In the genomic region with DNA sequence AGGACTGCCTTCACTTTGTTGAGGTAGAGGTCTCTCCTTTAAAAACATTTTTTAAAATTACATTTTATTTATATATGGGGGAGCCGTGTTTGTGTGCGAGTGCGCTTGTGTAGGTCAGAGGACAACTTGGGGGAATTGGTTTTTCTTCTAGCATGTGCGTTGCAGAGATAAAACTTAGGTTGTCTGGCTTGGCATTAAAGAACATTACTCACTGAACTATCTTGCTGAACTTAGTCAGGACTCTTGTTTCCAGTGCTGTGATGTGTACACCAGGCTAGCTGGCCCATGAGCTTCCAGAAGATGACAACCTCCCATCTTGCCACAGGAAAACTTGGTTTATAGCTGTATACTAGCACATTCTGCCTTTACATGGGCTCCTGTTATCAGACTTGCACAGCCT, we compare ENCODE assay signal across 26 mouse cellular contexts.
"Had no signal": no experiment of that assay in that cellular context is flagged by ENCODE, and none has a peak within 500 bp of the region (broad histone marks: within the 10 kb centered on the region; RNA-seq: fewer than 3 reads in every experiment).

No protein-coding gene starts in this region.

- ATAC-seq: hindbrain, embryonic 16.5 days; inflammation-experienced regulatory T-cells, adult 6 months; intestine, embryonic 15.5 days; intestine, postnatal 0 days; liver, embryonic 12.5 days had no signal

- H3K4me2 ChIP-seq: heart, embryonic 12.5 days; hindbrain, embryonic 12.5 days; hindbrain, embryonic 14.5 days; intestine, embryonic 15.5 days; kidney, embryonic 15.5 days; limb, embryonic 13.5 days; limb, embryonic 15.5 days; liver, embryonic 12.5 days had no signal

- H3K27ac ChIP-seq: gastrocnemius, adult 2 months; heart, adult 2 months; hindbrain, embryonic 10.5 days; hindbrain, embryonic 12.5 days; hindbrain, embryonic 14.5 days; intestine, embryonic 15.5 days; kidney, embryonic 15.5 days; kidney, postnatal 0 days; limb, embryonic 13.5 days; limb, embryonic 15.5 days; liver, embryonic 12.5 days had no signal

- H3K4me3 ChIP-seq: gastrocnemius, adult 2 months; heart, adult 2 months; heart, embryonic 12.5 days; hindbrain, embryonic 10.5 days; hindbrain, embryonic 12.5 days; intestine, embryonic 15.5 days; kidney, embryonic 15.5 days; limb, embryonic 13.5 days; limb, embryonic 15.5 days; liver, embryonic 12.5 days had no signal

- DNase-seq: gastrocnemius, adult 2 months; gastrocnemius, postnatal 10 days; gastrocnemius, postnatal 25 days; heart, adult 2 months; heart, postnatal 10 days; heart, postnatal 4 days; kidney, adult 2 months; kidney, adult 9 months; kidney, postnatal 14 days; kidney, postnatal 36 days; layer of hippocampus, adult 9-11 months; layer of hippocampus, postnatal 36 days; left cerebral cortex, postnatal 4 days had no signal

- H3K9ac ChIP-seq: heart, embryonic 12.5 days; hindbrain, embryonic 12.5 days; hindbrain, embryonic 14.5 days; intestine, embryonic 15.5 days; kidney, embryonic 15.5 days; limb, embryonic 13.5 days; limb, embryonic 15.5 days; liver, embryonic 12.5 days had no signal

- H3K27me3 ChIP-seq: heart, embryonic 12.5 days; hindbrain, embryonic 12.5 days; intestine, embryonic 15.5 days; kidney, embryonic 15.5 days; limb, embryonic 13.5 days; limb, embryonic 15.5 days; liver, embryonic 12.5 days had no signal

- H3K9me3 ChIP-seq: heart, embryonic 12.5 days; hindbrain, embryonic 10.5 days; hindbrain, embryonic 12.5 days; intestine, embryonic 15.5 days; kidney, embryonic 15.5 days; limb, embryonic 13.5 days; limb, embryonic 15.5 days; liver, embryonic 12.5 days had no signal

- H3K4me1 ChIP-seq: heart, embryonic 12.5 days; hindbrain, embryonic 10.5 days; intestine, embryonic 15.5 days; limb, embryonic 15.5 days; liver, embryonic 12.5 days had no signal
